Mouse (Mus musculus): ENCODE results near the gene Ncoa3.
A peak's percentile ranks its signal among the peaks of the same experiment; 100 is the strongest.

Ncoa3 gene

DNA sequence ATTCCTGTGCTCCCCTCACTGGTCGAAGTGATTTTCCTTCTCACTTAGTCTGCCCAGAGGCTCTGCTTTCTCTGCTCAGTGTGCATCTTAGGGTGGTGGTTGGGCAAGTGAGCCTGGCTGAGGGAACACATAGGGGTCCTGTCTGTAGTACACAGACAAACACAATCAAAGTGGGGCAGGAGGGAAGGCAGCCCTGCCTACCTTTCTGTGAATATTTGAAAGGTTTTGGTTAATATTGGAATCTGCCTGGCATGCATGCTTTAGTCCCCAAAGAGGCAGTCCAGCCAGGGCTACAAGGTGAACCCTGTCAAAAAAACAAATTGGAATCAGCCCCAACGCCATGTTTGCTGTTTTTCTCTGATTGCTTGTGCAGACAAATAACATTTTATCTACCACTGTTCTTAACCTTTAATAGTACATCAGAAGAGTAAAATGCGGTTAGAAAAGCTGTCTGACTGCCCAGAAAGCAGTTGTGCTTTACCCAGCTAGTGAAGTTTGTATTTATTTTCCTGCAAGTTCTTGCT, 42.6 kb downstream of the Ncoa3 start:
- DNase-seq (ENCODE audit: low read depth) = no peak

GRCm38 (mm10) chr2:166035725-166036124, 43.3 kb downstream of the Ncoa3 start:
- peak; percentile 81 for DNase-seq (ENCODE audit: low read depth)

- no peak for DNase-seq (ENCODE audit: low read depth)
Measured at GRCm38 (mm10) chr2:166039681-166040080, 47.2 kb downstream of the Ncoa3 start.

- DNase-seq (ENCODE audit: low read depth) = no peak
Measured at GRCm38 (mm10) chr2:166042542-166042941, 50.1 kb downstream of the Ncoa3 start.

GRCm38 (mm10) chr2:166045006-166045405, 52.6 kb downstream of the Ncoa3 start:
- DNase-seq (ENCODE audit: low read depth) = no peak

GRCm38 (mm10) chr2:166045549-166046501, 53.4 kb downstream of the Ncoa3 start:
- DNase-seq (ENCODE audit: low read depth) = peak; percentile 74

DNA sequence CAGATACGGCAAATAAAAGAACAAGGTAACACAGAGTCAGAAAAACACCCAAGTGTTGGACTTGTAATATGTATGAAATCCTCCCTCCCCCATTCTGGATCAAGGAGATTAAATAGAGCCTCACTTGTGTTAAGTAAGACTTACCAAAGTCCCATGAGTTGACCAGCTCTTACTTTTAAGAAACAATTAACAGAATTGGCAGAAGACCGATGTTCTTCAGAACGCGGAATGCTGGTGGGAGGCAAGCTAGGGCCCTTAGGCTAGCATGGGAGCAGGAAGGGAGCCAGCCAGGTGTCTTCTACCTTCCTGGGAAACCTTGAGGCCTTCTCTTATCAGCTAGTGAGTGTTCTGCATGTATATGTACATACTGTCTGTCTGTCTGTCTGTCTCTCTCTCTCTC, 55.5 kb downstream of the Ncoa3 start:
- no peak for DNase-seq (ENCODE audit: low read depth)

DNA sequence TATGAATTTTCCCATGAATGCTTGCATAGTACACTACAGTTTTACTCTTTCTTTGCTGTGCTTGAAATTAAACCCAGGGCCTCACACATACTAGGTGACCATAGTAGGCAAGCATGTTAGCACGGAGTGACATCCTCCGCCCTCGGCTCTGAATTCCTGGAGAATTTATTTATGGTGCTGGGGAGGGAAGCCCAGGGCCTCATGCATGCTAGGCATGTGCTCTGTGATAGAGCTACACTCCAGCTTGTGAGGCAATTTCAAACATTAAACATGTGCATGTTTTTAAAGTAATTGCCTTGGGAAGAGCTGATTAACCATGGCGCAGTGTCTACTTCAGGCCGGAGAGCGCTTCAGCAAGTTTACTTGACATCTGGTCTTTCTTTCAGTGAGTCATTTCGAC, 56.4 kb downstream of the Ncoa3 start:
- DNase-seq (ENCODE audit: low read depth) = no peak

GRCm38 (mm10) chr2:166051421-166051820, 59.0 kb downstream of the Ncoa3 start:
- no peak for DNase-seq (ENCODE audit: low read depth)

DNA sequence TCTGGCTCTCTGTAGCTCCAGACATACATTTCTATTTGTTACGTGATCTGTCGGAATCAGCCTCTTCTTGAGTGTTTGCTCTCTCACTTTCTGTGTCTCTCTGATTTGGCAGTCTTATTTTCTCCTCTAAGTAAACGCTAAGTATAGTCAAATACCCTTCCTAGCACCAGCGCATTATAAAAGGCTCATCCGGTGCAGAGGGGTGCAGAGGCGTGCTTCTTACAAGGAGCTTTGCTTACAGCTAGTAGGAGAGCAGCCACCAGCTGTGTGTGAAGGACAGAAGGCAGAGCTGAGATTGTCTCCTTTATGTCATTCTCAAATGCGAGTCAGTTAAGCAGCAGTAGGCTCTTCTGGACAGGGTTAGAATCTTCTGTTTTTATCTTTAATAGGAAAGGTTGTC, 59.5 kb downstream of the Ncoa3 start:
- DNase-seq (ENCODE audit: low read depth) = no peak

DNA sequence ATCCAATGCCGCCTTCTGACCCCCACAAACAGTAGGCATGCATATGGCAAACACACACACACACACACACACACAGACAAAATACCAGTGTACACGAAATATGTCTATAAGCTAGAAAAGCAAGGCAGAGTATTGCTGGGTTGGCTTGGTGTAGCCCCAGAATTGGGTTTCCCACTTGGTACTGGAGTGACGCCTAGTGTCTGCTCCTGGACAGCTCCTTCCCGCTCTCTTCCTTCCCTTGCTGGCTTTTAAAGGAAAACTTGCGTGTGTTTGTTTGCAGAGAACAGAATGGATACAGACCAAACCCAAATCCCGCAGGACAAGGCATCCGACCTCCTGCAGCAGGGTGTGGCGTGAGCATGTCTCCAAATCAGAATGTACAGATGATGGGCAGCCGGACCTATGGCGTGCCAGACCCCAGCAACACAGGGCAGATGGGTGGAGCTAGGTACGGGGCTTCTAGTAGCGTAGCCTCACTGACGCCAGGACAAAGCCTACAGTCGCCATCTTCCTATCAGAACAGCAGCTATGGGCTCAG, 61.6 kb downstream of the Ncoa3 start:
- no peak for DNase-seq (ENCODE audit: low read depth)

DNA sequence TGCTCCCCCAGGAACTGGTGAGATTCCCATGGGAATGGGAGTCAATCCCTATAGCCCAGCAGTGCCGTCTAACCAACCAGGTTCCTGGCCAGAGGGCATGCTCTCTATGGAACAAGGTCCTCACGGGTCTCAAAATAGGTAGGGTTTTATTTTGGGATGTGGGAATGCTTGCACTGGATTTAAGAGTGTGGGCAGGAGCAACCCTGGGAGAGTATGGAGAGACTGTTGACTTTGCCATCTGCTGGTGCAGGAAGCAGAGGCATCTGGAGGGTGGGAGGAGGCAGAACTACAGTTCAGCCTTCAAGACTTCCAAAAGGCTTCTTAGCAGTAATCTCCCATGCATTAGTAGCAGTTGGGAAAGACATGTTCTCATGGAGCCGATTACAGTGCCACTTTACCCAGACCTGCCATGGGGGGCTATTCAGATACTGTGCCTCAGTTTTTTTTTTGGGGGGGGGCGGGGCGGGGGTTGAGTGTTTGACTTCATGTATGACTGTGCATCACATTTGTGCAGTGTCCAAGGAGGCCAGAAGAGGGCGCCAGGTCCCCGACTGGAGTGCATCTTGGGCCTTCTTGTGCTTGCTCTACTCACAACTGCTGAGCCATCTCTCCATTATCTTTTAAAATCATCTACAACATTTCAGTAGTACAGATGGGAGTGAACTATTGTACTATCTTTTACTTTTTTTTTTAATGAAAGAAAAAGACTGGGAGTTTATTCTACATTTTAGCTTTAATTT, 67.4 kb downstream of the Ncoa3 start:
- peak; percentile 75 for DNase-seq (ENCODE audit: low read depth)

DNA sequence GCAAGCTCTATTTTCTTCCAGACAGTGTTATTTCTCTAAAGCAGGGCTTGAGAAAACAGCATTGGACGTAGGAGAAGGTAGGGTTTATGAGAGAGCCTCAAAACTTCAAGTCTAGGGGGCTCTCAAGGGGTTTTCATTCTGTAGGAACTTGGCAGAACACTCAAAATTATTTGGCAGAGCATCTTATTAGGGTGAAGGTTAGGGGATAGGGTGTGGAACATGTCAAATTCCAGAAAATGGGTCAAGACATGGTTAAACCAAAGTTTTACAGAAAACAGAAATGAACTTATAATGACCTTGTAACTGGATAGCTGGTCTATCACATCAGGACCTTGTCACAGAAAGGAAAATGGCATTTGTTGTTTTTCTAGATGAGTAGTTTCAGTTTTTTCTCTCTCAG, 69.6 kb downstream of the Ncoa3 start:
- DNase-seq (ENCODE audit: low read depth) = no peak

DNA sequence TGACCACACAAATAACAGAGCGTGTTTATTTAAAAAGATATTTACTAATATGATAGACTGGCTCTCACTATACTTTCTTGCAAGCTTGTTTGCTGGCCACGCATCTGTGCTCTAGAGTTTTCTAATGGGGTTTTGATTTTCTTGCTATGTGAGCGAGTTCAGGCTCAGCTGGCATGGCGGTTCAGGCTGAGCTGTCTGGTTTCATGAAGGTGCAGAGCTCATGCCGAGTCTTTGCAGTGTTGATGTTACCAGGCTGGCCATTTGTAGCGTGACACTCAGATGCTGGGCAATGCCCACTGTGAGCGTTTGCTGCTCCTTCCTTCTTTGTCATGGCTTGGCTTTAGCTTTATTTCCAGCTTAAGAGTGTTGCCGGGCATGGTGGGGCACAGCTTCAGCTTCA, 70.0 kb downstream of the Ncoa3 start:
- DNase-seq (ENCODE audit: low read depth) = no peak

DNA sequence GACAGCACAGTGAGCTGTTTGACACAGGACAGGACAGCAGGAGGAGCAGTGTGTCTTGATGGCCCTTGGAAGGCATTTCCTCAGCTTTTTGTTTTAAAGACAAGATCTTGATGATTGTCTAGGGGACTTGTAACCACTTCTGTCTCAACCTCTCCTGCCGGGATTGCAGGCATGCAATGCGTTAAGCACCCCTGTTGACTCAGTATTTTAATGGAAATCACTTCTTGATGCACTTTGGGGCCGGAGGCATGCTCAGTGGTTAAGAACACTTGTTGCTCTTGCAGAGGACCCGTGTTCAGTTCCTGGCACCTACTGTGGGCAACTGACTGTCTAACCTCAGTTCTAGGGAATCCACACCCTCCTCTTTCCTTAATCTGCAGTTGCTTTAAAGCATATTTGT, 74.0 kb downstream of the Ncoa3 start:
- no peak for DNase-seq (ENCODE audit: low read depth)

GRCm38 (mm10) chr2:166068261-166068660, 75.8 kb downstream of the Ncoa3 start:
- no peak for DNase-seq (ENCODE audit: low read depth)

DNA sequence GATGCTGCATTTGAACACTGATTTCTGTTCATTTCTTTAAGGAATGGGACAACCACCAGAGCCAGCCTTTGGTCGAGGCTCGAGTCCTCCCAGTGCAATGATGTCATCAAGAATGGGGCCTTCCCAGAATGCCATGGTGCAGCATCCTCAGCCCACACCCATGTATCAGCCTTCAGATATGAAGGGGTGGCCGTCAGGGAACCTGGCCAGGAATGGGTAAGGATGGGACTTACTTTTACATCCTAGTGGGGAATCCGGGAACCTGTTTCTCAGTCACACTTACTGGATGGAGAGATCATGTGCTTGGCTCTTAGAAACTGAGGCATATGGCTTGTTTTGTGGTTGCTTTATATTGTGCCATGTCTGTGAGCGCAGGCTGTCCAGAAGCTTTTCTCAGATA, 76.7 kb downstream of the Ncoa3 start:
- DNase-seq (ENCODE audit: low read depth) = no peak

DNA sequence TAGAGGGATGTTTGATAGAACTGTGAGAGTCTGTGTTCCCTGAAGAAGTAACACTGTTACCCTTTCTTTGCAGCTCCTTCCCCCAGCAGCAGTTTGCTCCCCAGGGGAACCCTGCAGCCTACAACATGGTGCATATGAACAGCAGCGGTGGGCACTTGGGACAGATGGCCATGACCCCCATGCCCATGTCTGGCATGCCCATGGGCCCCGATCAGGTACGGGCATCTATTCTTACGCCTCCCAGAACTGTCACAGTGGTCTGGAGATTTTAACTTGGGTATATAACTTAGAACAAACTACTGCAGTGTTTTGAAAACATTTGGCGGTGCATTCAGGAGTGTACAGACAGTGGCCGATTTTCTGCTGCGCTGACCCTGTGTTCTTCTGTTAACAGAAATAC, 77.3 kb downstream of the Ncoa3 start:
- DNase-seq (ENCODE audit: low read depth) = no peak

- DNase-seq (ENCODE audit: low read depth) = no peak
Measured at GRCm38 (mm10) chr2:166071481-166071880, 79.0 kb downstream of the Ncoa3 start.

- no peak for DNase-seq (ENCODE audit: low read depth)
Measured at GRCm38 (mm10) chr2:166071889-166072288, 79.5 kb downstream of the Ncoa3 start.

- no peak for DNase-seq (ENCODE audit: low read depth)
Measured at GRCm38 (mm10) chr2:166073082-166073481, 80.6 kb downstream of the Ncoa3 start.

DNA sequence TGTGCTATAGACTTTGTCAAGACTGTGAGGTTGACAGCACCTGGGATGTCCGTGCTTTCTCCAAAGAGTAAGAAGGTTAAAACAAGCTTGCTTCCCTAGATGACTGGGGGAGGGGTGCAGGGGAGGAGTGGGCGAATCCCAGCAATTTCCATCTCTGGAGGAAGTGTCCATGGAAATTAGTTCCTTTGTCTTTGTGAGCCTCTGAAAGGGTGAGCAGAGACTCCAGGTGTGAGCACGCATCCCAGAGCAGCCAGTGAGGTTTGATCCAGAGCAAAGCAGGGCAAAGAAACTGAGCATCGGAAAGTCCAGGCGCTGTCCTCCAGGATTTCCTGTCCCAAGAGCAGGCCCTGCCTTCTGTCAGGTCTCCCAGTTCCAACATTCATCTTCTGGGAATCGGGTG, 81.9 kb downstream of the Ncoa3 start:
- DNase-seq (ENCODE audit: low read depth) = no peak

- DNase-seq (ENCODE audit: low read depth) = no peak
Measured at GRCm38 (mm10) chr2:166077371-166077770, 84.9 kb downstream of the Ncoa3 start.
